Mouse (Mus musculus) limb, embryonic 14.5 days (tissue): ENCODE results near the gene Nudt15. TPM values are rescaled to one million over a fixed set of nuclear protein-coding genes. Genes with fewer than 3 reads are reported as not detected.

ENCODE experiments used
- ATAC-seq: fragments of 200-750 bp; cut with Nextera tagmentation; 2 replicates; pipeline ENCODE4 v1.8.0; 2017; ENCODE audit warnings: low read depth, moderate number of reproducible peaks, moderate TSS enrichment; ENCODE audit not compliant: low FRiP score
- DNase-seq: peaks from one replicate; pipeline ENCODE4 v3.0.0-alpha.2; 2015; ENCODE audit warnings: low spot score
- H3K27ac ChIP-seq: fragments of 300-500 bp; sonication (generic); replicated peaks from 2 replicates; pipeline ENCODE4 v1.5.1; 2014; ENCODE audit warnings: low read depth, mild to moderate bottlenecking, low read length, moderate library complexity, mixed read lengths
- H3K27me3 ChIP-seq: fragments of 300-500 bp; sonication (generic); 2 replicates; pipeline ENCODE4 v1.6.1; 2014; ENCODE audit warnings: low read length, mixed read lengths; ENCODE audit not compliant: control insufficient read depth, insufficient read depth
- H3K36me3 ChIP-seq: fragments of 300-500 bp; sonication (generic); 2 replicates; pipeline ENCODE4 v1.6.1; 2014; ENCODE audit warnings: mild to moderate bottlenecking, low read length, moderate library complexity, mixed read lengths; ENCODE audit not compliant: control insufficient read depth, insufficient read depth
- H3K4me1 ChIP-seq: fragments of 300-500 bp; sonication (generic); 2 replicates; pipeline ENCODE4 v1.6.1; 2014; ENCODE audit warnings: antibody characterized with exemption, low read length, mixed read lengths; ENCODE audit not compliant: control insufficient read depth, insufficient read depth
- H3K4me2 ChIP-seq: fragments of 300-500 bp; sonication (generic); replicated peaks from 2 replicates; pipeline ENCODE4 v1.6.1; 2014; ENCODE audit warnings: low read depth, mild to moderate bottlenecking, low read length, moderate library complexity; ENCODE audit not compliant: severe bottlenecking
- H3K4me3 ChIP-seq: fragments of 300-500 bp; sonication (generic); replicated peaks from 2 replicates; pipeline ENCODE4 v1.5.1; 2014; ENCODE audit warnings: low read length
- H3K9ac ChIP-seq: fragments of 300-500 bp; sonication (generic); 2 replicates; pipeline ENCODE4 v1.6.1; 2014; ENCODE audit warnings: mild to moderate bottlenecking, low read depth, low read length, moderate library complexity; ENCODE audit not compliant: severe bottlenecking
- H3K9me3 ChIP-seq: fragments of 300-500 bp; sonication (generic); 2 replicates; pipeline ENCODE4 v1.6.1; 2016; ENCODE audit warnings: low read length; ENCODE audit not compliant: control insufficient read depth
- POLR2A ChIP-seq: fragments of 200-500 bp; IDR thresholded peaks from 2 replicates; pipeline ENCODE4 v1.8.0; 2012; ENCODE audit warnings: inconsistent platforms, mild to moderate bottlenecking, moderate library complexity, borderline replicate concordance; ENCODE audit not compliant: insufficient read depth, insufficient read length; ENCODE audit errors: extremely low read depth
- WGBS: fragments of 180-500 bp; shearing (Covaris S2); extraction: QIAGEN DNeasy Blood & Tissue Kit; methylation state at CpG from one replicate; pipeline ENCODE4 v1.1.7; 2014; 5-methylcytosine and 5-hydroxymethylcytosine counted together
- polyA plus RNA-seq, 2 experiments: library from polyadenylated mRNA; depleted of rRNA in 1 of 2; stranded (reverse) in 1 of 2; unstranded in 1 of 2; fragments of >200 nt; fragmentation: Nextera tagmentation in 1 of 2; extraction: Ambion mirVana in 1 of 2; gene quantifications; 2 replicates each; pipeline versions ENCODE4 v1.2.1 to v1.2.3; 2012 to 2014

The Nudt15 gene
- polyA plus RNA-seq, 2 experiments: 2.1 to 4.9 TPM

- H3K36me3 ChIP-seq: no peaks in the 10 kb centered on the region
- no peak overlapping the region; the same call in 1 of the 2 replicates for H3K27ac ChIP-seq
- H3K27me3 ChIP-seq: no peaks in the 10 kb centered on the region
- DNase-seq (no peak), ATAC-seq (no peak)
- WGBS: 30% methylated on average over 8 of the region's 8 CpGs
- no peak overlapping the region for H3K9ac ChIP-seq
- H3K9me3 ChIP-seq: no peaks in the 10 kb centered on the region
- no peak for TF ChIP-seq POLR2A
- no peak overlapping the region for H3K4me2 ChIP-seq
- no peak overlapping the region for H3K4me3 ChIP-seq
- H3K4me1 ChIP-seq: peaks cover 21% of the 10 kb centered on the region
These were observed 77.4 kb downstream of the Nudt15 start for GRCm38 (mm10) chr14:73470593-73470992.

DNA sequence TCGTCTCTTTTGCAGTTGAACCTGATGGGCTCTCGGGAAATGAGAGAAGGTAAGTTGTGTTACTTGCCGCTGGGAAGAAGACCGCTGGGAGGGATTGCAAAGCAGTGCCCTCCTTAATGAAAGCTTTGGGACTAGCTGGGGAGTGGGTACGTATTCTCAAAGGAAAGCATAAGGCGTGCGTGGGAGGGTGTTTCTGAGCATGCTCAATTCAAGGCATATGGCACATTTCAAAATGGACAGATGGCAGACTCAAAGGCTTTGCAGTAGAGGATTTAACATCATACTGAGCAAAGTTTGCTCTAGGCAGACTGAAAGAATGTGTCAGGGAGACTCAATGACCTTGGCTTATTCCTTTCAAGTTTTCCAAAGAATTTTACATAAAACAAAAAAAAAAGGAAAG is 78.5 kb downstream of the Nudt15 start:
- WGBS: 83% methylated on average over 7 of the region's 7 CpGs
- ATAC-seq: no peak
- TF ChIP-seq POLR2A: no peak

More for the DNA sequence above, 78.5 kb downstream of the Nudt15 start:
- H3K27ac ChIP-seq: no peak overlapping the region
- H3K27me3 ChIP-seq: no peaks in the 10 kb centered on the region
- H3K36me3 ChIP-seq: no peaks in the 10 kb centered on the region
- H3K4me1 ChIP-seq: peaks cover 19% of the 10 kb centered on the region
- H3K4me3 ChIP-seq: no peak overlapping the region
- no peak overlapping the region for H3K9ac ChIP-seq
- no peak overlapping the region for H3K4me2 ChIP-seq
- no peaks in the 10 kb centered on the region for H3K9me3 ChIP-seq
- no peak for DNase-seq

Other genes with a start within 250 kb of the Nudt15 start
- 14.9 and 15.6 TPM in 2 replicates for gene Rb1, start 222.4 kb downstream of the Nudt15 start, polyA plus RNA-seq (2012; rRNA removed)
- 29.6 and 31.0 TPM in 2 replicates for gene Rb1, start 222.4 kb downstream of the Nudt15 start, polyA plus RNA-seq (2014; fragmentation: Nextera tagmentation; extraction: Ambion mirVana)
- gene Itm2b, start 163.0 kb downstream of the Nudt15 start, polyA plus RNA-seq (2012; rRNA removed): 511 and 533 TPM in 2 replicates
- gene Itm2b, start 163.0 kb downstream of the Nudt15 start, polyA plus RNA-seq (2014; fragmentation: Nextera tagmentation; extraction: Ambion mirVana): 971 and 997 TPM in 2 replicates
- 41.1 and 59.0 TPM in 2 replicates for gene Med4, start 38.2 kb downstream of the Nudt15 start, polyA plus RNA-seq (2012; rRNA removed)
- 78.8 and 83.4 TPM in 2 replicates for gene Med4, start 38.2 kb downstream of the Nudt15 start, polyA plus RNA-seq (2014; fragmentation: Nextera tagmentation; extraction: Ambion mirVana)
- gene Sucla2, start 22.9 kb downstream of the Nudt15 start, polyA plus RNA-seq (2012; rRNA removed): 33.2 and 55.6 TPM in 2 replicates
- 94.4 and 97.7 TPM in 2 replicates for gene Sucla2, start 22.9 kb downstream of the Nudt15 start, polyA plus RNA-seq (2014; fragmentation: Nextera tagmentation; extraction: Ambion mirVana)
- not detected in 2 replicates for gene Gm21750, start 113.0 kb upstream of the Nudt15 start, polyA plus RNA-seq (2012; rRNA removed)
- not detected in 2 replicates for gene Gm21750, start 113.0 kb upstream of the Nudt15 start, polyA plus RNA-seq (2014; fragmentation: Nextera tagmentation; extraction: Ambion mirVana)